Mouse (Mus musculus): ENCODE data around the gene Ifna2. TPM values are rescaled to one million over a fixed set of nuclear protein-coding genes. Genes with fewer than 3 reads are reported as not detected.
A peak's percentile ranks its signal among the peaks of the same experiment; 100 is the strongest.

The Ifna2 gene
- total RNA-seq (2021), result not detected

DNA sequence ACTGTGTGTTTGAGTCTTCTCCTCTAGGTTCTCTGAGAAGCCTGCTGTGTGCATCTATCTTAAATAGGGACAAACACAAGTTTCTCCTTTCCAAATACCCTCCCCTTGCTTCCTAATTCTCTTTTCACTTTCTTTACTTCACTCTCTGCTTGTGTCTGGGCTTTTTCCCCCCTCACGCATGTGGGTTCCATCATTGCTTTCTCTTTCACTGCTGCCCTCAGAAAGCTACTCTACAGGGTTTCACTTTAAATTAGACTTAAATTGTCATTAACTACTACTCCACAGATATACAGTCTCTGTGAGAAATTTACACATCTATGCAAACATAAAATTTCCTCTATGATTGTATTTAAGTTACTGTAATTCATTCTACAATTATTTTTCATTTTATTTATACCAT lies at the start of gene Ifna2:
TSS of gene Ifna2 (minus strand) at position 101 of the 400 bp plus-strand sequence.
- intact Hi-C loops (cut with DNase I), result loop anchor here (10.0 kb wide), 1 partner anchor 141 kb away; the partner anchor contains the start of gene Ifna6
- no peak for DNase-seq (ENCODE audit: extremely low spot score in 1 of 2, low spot score in 2 of 2)

DNA sequence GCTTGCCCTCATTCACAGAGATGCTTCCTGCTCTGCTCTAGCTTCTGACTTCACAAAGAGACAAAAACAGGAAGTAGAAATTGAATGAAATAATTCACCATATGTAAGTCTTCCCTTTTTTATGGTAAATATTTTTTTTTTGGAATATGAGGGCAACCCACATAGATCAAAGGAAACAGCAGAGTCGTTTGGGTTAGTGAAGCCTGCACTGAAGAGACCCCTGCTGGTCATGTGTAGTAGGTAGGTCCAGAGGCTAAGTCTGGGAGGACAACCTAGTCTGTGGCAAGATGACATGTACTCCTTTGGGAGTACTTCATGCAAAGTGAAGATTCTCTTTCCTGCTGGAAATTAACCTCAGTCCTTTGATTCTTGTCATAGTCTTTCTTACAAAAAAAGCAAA lies 43.6 kb upstream of the Ifna2 start:
- intact Hi-C loops (cut with DNase I), result no loop called here
- DNase-seq (ENCODE audit: extremely low spot score in 1 of 2, low spot score in 2 of 2), result peak in 1 of 2 experiments; percentile 32

DNA sequence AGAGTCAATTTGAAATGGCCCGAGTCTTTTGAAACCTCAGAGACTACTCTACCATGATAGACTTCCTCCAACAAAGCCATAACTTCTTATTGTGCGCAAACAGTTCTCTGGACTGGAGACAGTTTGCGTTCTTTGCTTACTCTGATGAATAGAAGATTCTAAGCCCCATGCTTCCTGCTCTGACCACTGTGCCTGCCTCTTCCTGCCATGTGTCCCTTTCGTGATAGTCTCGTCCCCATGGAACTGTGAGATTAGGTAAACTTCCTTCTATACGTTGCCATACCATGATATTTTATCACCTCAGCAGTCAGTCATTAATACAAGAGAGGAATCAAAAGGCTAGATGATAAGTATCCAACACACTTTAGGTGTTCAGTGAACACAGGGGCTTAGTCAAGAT lies 43.0 kb upstream of the Ifna2 start:
- intact Hi-C loops (cut with DNase I), result no loop called here
- no peak for DNase-seq (ENCODE audit: extremely low spot score in 1 of 2, low spot score in 2 of 2)

GRCm38 (mm10) chr4:88723497-88724090 lies 39.9 kb upstream of the Ifna2 start:
- no peak for DNase-seq (ENCODE audit: extremely low spot score in 1 of 2, low spot score in 2 of 2)
- intact Hi-C loops (cut with DNase I), result no loop called here

DNA sequence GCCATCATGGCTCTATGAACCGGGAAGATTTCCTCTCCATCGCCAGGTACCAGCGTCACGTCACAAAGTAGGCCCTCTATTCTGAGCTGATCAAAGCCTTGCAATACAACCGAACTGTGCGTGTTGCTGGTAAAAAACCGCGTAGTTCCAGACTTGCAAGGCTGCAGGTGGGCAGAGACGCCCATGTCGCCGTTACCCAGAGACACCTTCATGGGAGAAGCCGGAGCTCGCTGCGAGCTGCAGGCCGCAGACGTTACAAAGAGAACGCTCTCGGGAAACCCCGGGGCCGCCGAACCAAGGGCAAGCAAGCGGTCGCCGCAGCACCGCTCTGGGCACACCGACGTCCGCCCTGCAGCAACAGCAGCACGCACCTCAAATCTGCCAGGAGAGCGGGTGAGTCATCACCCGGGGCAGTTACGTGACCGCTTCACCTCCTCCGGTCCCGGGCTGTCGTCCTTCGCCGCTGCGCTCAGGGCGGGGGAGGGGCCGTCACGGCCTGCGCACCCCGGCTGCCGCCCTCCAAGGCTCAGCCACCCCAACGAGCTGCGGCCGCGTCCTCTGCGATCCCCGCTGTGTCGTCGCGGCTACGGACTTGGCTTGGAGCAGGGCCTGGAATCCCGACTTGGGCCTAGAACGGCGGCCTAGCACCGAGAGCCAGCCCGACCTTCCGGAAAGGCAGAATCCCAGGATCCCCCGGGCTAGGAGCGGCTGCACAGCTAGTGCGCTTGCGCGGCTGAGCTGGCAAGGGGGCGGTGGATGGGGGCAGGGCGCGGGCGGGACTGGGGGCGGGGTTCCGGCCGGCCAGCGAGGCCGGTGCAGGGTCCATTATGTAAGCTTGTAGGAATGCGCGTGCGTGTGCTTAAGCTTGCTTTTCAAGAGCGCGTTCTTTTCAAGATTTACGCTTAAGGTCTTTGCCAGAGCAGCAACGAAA lies 38.3 kb upstream of the Ifna2 start, which contains the start of the genes Gm26566 and Klhl9:
TSS of gene Gm26566 (plus strand) at position 15 of the 931 bp plus-strand sequence.
TSS of gene Klhl9 (minus strand) at position 675 of the 931 bp plus-strand sequence.
- intact Hi-C loops (cut with DNase I), result no loop called here
- peak; percentile 88 to 95 for DNase-seq (ENCODE audit: extremely low spot score in 1 of 2, low spot score in 2 of 2)

DNA sequence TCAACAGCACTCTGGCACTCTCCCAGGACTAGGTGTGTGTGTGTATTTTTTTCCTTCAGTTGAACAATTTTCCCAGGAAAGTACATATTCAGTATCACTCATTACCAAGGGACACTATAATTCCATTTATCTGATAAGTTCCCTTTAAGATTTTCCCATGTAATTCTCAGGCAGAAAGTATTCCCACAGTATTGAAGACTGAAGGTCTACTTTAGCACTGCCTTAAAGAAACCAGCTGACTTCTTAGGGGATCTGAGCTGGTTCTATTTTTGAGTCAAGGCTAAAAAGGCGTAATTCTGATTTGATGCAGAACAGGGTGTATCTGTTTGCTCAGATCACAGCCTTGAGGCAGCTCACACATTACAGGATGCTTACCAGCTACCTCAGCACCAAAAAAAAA lies 35.0 kb upstream of the Ifna2 start:
- intact Hi-C loops (cut with DNase I), result no loop called here
- no peak for DNase-seq (ENCODE audit: extremely low spot score in 1 of 2, low spot score in 2 of 2)

- intact Hi-C loops (cut with DNase I), result no loop called here
- no peak for DNase-seq (ENCODE audit: extremely low spot score in 1 of 2, low spot score in 2 of 2)
Observed at GRCm38 (mm10) chr4:88715059-88715458, 31.3 kb upstream of the Ifna2 start.

DNA sequence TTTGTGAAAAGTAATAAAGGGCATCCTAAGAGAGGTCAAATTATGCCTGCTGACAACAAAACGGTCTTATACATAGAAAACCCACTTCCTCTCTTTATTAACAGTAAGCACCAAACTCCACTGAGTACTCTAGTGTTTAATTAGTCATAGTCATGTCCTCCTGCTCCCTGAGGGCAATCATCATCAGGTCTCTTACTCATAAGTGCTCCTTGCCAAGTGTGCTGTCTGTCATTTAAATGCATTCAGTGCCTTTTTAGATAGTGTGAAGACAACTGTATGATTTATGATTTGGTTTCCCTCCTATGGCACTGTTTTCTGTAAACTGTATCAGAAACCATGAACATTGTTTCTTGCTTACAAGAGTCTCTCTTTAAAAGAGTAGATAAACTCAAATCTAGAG lies 30.6 kb upstream of the Ifna2 start:
- intact Hi-C loops (cut with DNase I), result no loop called here
- no peak for DNase-seq (ENCODE audit: extremely low spot score in 1 of 2, low spot score in 2 of 2)

DNA sequence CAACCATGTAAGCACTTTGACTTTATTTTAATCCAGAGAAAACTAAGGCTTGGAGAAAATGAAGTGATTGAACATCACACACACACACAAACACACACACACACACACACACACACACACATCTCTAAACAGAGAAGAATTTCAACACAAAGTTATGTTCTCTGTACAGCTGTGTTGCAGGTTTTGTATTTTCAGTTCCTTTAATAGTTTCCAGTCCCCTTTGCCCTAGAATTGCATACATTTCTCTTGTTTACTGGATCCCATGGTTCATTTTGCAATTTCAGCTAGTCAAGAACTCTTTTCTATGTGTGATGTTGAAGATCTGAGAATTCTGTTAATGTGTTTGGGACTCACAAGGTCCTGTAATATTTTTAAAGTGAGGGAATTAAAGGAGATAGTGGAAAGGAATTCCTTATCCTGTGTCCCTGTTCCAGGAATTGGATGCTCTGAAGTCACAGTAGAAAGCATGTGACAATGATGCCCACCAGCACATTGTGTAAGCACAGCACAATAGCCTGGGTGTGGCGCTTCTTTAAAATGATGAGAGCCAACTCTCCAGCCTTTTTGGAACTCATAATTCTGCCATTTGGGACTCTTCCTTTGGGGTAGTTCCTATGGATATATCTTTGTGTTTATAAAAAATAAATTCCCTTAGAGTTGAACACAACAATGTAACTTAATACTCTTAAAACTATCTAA lies 23.6 kb upstream of the Ifna2 start:
- no peak for DNase-seq (ENCODE audit: extremely low spot score in 1 of 2, low spot score in 2 of 2)
- intact Hi-C loops (cut with DNase I), result no loop called here

GRCm38 (mm10) chr4:88705924-88706323 lies 22.2 kb upstream of the Ifna2 start:
- no peak for DNase-seq (ENCODE audit: extremely low spot score in 1 of 2, low spot score in 2 of 2)
- intact Hi-C loops (cut with DNase I), result no loop called here

DNA sequence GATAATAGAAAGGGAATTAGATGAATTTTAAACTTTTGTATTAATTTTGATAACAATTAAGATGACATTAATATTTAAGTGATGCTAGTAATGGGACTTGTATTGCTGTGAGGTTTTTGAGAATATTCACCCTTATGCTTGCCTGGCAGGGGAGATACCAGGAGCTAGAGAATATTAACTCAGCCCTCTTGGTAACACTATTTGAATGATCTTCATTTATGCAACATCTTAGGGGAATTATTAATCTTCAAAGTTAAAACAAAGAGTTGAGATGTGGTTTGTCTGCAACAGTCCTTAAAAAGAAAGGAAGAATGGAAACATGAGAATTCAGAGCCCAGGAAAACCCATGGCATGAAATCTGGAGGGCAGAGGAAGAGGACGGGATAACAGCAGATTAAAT lies 15.6 kb upstream of the Ifna2 start:
- no peak for DNase-seq (ENCODE audit: extremely low spot score in 1 of 2, low spot score in 2 of 2)
- intact Hi-C loops (cut with DNase I), result loop anchor here (5.0 kb wide), 1 partner anchor 38 kb away; no protein-coding TSS in a partner anchor

DNA sequence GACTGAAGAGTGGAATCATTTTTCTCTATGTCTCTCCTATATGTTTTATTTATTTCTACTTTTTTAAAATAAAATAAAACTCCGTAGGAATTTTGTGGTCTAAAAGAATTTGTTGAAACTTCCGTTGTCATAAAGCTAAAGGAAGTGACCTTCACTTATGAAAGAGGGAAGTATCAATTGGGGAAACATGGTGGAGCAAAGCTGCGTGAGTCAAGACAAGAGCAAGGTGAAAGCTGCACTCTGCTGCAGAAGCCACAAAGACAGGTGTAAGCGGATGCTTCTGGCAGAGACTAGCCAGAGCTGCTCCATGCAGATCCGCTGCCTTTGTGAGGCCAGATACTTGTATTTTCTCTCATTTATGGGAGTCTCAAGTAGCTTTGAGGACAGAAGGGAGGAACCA lies 15.1 kb upstream of the Ifna2 start:
- intact Hi-C loops (cut with DNase I), result loop anchor here (5.0 kb wide), 1 partner anchor 39 kb away; no protein-coding TSS in a partner anchor
- DNase-seq (ENCODE audit: extremely low spot score in 1 of 2, low spot score in 2 of 2), result no peak

DNA sequence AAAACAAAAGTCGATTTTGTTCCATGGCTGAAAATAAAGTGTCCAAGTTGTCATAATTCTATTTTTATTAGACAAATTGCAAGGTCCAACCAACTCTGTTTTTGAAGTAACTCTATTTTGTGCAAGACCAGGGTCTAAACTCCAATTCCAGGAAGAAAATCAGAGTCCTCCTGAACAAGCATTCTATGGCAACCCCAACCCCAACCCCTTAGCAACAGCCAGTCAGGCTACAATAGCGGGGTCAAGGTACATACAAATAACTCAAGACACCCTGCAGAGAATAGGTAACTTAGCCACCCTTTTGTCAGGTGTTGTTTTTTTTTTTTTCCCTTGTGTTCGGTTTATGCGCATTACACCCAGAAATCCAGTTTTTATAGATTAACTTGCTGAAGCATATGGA lies 14.0 kb upstream of the Ifna2 start:
- intact Hi-C loops (cut with DNase I), result loop anchor here (5.0 kb wide), 1 partner anchor 40 kb away; no protein-coding TSS in a partner anchor
- DNase-seq (ENCODE audit: extremely low spot score in 1 of 2, low spot score in 2 of 2), result no peak

DNA sequence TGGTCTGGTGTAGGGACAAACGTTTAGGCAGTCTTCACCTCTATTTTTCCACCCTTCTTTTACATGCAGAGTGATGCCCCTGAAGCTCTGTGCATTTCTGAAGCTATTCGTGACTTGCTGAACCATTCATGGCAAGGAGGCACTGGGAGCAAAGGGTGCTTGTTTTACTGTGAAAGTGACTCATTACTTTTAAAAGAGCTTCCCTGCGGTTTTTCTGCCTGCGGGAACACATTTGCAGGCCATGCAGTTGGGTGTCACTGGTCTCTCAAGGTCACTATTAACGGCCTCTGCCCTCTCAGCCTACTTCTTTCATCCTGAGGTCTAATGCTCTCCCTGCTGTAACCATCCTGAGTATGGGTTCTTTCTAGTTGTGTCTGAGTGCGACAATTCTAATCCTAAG lies 13.4 kb upstream of the Ifna2 start:
- intact Hi-C loops (cut with DNase I), result loop anchor here (5.0 kb wide), 1 partner anchor 40 kb away; no protein-coding TSS in a partner anchor
- DNase-seq (ENCODE audit: extremely low spot score in 1 of 2, low spot score in 2 of 2), result no peak

DNA sequence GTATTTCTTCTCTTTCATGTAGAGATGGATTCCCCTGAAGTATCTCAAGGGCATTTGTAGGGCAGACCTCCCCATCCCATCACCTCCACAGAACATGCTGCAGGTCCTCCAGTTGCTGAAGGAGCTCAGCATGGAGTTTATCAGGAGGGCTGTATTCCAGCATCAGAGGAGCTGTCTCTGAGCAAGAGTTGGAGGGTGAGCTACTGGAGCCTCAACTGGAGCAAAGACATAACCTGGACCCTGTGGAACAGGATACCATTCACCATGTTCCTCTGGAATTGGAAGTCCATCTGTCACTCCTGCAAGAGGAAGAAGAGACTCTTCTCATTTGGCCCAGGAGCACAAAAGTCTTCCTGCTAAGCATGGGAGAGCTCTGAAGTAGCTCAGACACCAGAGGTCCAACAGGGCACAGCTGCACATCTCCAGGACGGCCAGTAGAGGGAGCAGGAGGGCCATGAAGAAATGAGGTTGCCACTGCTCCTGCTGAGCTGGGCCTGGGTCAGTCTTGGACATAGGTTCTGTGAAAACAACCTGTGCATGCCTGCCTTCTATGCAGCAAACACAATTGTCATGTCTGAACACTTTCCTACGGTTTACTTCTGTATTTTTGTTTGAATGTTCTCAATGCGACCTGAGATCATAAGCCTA lies 12.6 kb upstream of the Ifna2 start:
- intact Hi-C loops (cut with DNase I), result loop anchor here (5.0 kb wide), 1 partner anchor 41 kb away; no protein-coding TSS in a partner anchor
- peak; percentile 63 to 75 for DNase-seq (ENCODE audit: extremely low spot score in 1 of 2, low spot score in 2 of 2)

DNA sequence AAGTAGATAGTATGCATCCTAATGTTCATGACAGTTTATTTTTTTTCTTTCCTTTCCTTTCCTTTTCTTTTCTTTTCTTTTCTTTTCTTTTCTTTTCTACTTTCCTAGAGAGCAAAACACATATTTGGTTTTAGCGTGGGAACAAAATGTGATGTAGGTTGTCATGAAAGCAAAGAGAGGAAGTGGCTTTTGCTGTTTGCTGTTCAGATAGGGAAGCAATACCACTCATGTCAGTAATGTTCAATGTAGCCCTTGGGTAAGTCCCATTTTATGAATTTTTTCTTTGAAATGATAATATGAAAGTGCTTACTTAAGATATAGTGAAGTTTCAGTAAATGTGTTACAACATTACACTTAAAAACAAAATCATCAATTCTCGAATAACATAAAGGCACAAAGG lies 9.7 kb upstream of the Ifna2 start:
- no peak for DNase-seq (ENCODE audit: extremely low spot score in 1 of 2, low spot score in 2 of 2)
- intact Hi-C loops (cut with DNase I), result no loop called here

DNA sequence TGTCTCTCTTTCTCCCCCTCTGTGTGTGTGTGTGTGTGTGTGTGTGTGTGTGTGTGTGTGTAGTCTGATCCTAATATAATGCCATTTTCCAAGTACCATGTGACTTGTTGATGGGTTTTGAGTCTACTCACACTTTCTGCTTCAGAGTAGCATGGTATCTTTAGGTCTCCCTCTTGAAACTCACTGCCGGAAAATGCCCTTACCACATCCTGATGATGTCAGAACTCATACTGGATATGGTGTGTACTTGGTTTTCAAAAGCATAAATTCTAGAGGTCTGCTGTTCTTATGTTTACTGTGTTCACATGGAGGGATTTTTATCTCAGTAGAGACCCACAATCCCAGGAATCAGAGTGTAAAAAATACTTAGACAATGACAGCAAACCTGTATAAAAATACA lies 8.8 kb upstream of the Ifna2 start:
- no peak for DNase-seq (ENCODE audit: extremely low spot score in 1 of 2, low spot score in 2 of 2)
- intact Hi-C loops (cut with DNase I), result no loop called here

- intact Hi-C loops (cut with DNase I), result no loop called here
- DNase-seq (ENCODE audit: extremely low spot score in 1 of 2, low spot score in 2 of 2), result no peak
Observed at GRCm38 (mm10) chr4:88691259-88691658, 7.5 kb upstream of the Ifna2 start, which contains the start of gene Ifnab. Ifnab (minus strand) TSS chr4:88691359.

GRCm38 (mm10) chr4:88681353-88681752 lies 2.4 kb downstream of the Ifna2 start:
- intact Hi-C loops (cut with DNase I), result loop anchor here (10.0 kb wide), 1 partner anchor 143 kb away; the partner anchor contains the start of gene Ifna6
- no peak for DNase-seq (ENCODE audit: extremely low spot score in 1 of 2, low spot score in 2 of 2)

Data from left cerebral cortex, postnatal 10 days (tissue).